Mouse (Mus musculus) lung, postnatal 0 days (tissue): Measurements from ENCODE around the gene Cpm. TPM values are rescaled to one million over a fixed set of nuclear protein-coding genes. Genes with fewer than 3 reads are reported as not detected.
"Not testable (repeated sequence)": the region's sequence is repeated elsewhere in the genome, so short reads cannot be mapped to it uniquely, and the experiment has no call there.

Source experiments
- ATAC-seq: fragments of 200-750 bp; cut with Nextera tagmentation; 2 replicates; pipeline ENCODE4 v1.8.0; 2017; ENCODE audit warnings: moderate library complexity
- DNase-seq: peaks from one replicate; pipeline ENCODE4 v3.0.0-alpha.2; 2016; ENCODE audit warnings: low spot score
- H3K27ac ChIP-seq: fragments of 300-500 bp; sonication (generic); 2 replicates; pipeline ENCODE4 v1.5.1; 2014; ENCODE audit warnings: antibody characterized with exemption, mild to moderate bottlenecking, low read length, mixed read lengths
- H3K27me3 ChIP-seq: fragments of 300-500 bp; sonication (generic); replicated peaks from 2 replicates; pipeline ENCODE4 v1.6.1; 2014; ENCODE audit warnings: low read length, mixed read lengths; ENCODE audit not compliant: insufficient read depth
- H3K36me3 ChIP-seq: fragments of 300-500 bp; sonication (generic); 2 replicates; pipeline ENCODE4 v1.6.1; 2014; ENCODE audit warnings: low read length, mixed read lengths; ENCODE audit not compliant: insufficient read depth
- H3K4me1 ChIP-seq: fragments of 300-500 bp; sonication (generic); 2 replicates; pipeline ENCODE4 v1.6.1; 2014; ENCODE audit warnings: antibody characterized with exemption, low read depth, low read length, mixed read lengths; ENCODE audit not compliant: insufficient read depth
- H3K4me2 ChIP-seq: fragments of 300-500 bp; sonication (generic); replicated peaks from 2 replicates; pipeline ENCODE4 v1.6.1; 2014; ENCODE audit warnings: low read depth, mild to moderate bottlenecking, low read length, moderate library complexity, mixed read lengths
- H3K4me3 ChIP-seq: fragments of 300-500 bp; sonication (generic); 2 replicates; pipeline ENCODE4 v1.5.1; 2014; ENCODE audit warnings: low read depth, low read length
- H3K9ac ChIP-seq: fragments of 300-500 bp; sonication (generic); replicated peaks from 2 replicates; pipeline ENCODE4 v1.6.1; 2014; ENCODE audit warnings: low read depth, mild to moderate bottlenecking
- H3K9me3 ChIP-seq: fragments of 300-500 bp; sonication (generic); 2 replicates; pipeline ENCODE4 v1.6.1; 2016; ENCODE audit warnings: low read length, mixed read lengths
- CTCF ChIP-seq: IDR thresholded peaks from 2 replicates; pipeline ENCODE4 v1.5.1; 2016; ENCODE audit warnings: antibody characterized with exemption, mild to moderate bottlenecking
- EP300 ChIP-seq: IDR thresholded peaks from 2 replicates; pipeline ENCODE4 v1.6.1; 2016; ENCODE audit warnings: antibody characterized with exemption, mild to moderate bottlenecking, control low read depth
- WGBS: fragments of 180-500 bp; shearing (Covaris S2); extraction: QIAGEN DNeasy Blood & Tissue Kit; methylation state at CpG from one replicate; pipeline ENCODE4 v1.1.7; 2014; 5-methylcytosine and 5-hydroxymethylcytosine counted together
- polyA plus RNA-seq: library from polyadenylated mRNA; unstranded; fragments of >200 nt; fragmentation: Nextera tagmentation; extraction: Ambion mirVana; gene quantifications from 2 replicates; pipeline ENCODE4 v1.2.1, GENCODE M21; 2015

Cpm gene
- polyA plus RNA-seq, 1 experiment from 2014 or later: 250 TPM

- 88% methylated on average over 10 of the region's 10 CpGs for WGBS
- Histone ChIP-seq H3K4me1 (no peaks in the 10 kb centered on the region), H3K9ac (no peak overlapping the region), H3K36me3 (no peaks in the 10 kb centered on the region), H3K27me3 (no peaks in the 10 kb centered on the region), H3K4me3 (no peak overlapping the region), H3K4me2 (no peak overlapping the region), H3K27ac (no peak overlapping the region), H3K9me3 (no peaks in the 10 kb centered on the region)
- ATAC-seq (no peak), DNase-seq (no peak)
- no peak for TF ChIP-seq CTCF
These were observed 42.0 kb upstream of the Cpm start for GRCm38 (mm10) chr10:117587335-117587734.

GRCm38 (mm10) chr10:117588416-117589143 lies 40.7 kb upstream of the Cpm start:
- H3K27me3 ChIP-seq, H3K4me1 ChIP-seq, H3K27ac ChIP-seq, H3K9me3 ChIP-seq, H3K36me3 ChIP-seq, H3K4me2 ChIP-seq, ATAC-seq, H3K4me3 ChIP-seq, DNase-seq, H3K9ac ChIP-seq: not testable (repeated sequence)
- WGBS: 87% methylated on average over 11 of the region's 11 CpGs

- Histone ChIP-seq H3K9ac (no peak overlapping the region), H3K4me1 (no peaks in the 10 kb centered on the region), H3K4me2 (no peak overlapping the region), H3K9me3 (no peaks in the 10 kb centered on the region), H3K27ac (no peak overlapping the region), H3K36me3 (no peaks in the 10 kb centered on the region), H3K27me3 (no peaks in the 10 kb centered on the region), H3K4me3 (no peak overlapping the region)
- 84% methylated on average over 8 of the region's 8 CpGs for WGBS
- DNase-seq (no peak), ATAC-seq (no peak)
- no peak for TF ChIP-seq EP300
- no peak for TF ChIP-seq CTCF
These were observed 40.0 kb upstream of the Cpm start for GRCm38 (mm10) chr10:117589144-117589940.

GRCm38 (mm10) chr10:117590331-117591301 lies 38.7 kb upstream of the Cpm start:
- Histone ChIP-seq H3K27ac (no peak overlapping the region), H3K36me3 (no peaks in the 10 kb centered on the region), H3K9ac (no peak overlapping the region), H3K4me3 (no peak overlapping the region), H3K4me1 (no peaks in the 10 kb centered on the region), H3K4me2 (no peak overlapping the region), H3K27me3 (no peaks in the 10 kb centered on the region), H3K9me3 (no peaks in the 10 kb centered on the region)
- TF ChIP-seq EP300 (no peak), CTCF (no peak)
- DNase-seq: no peak
- no peak for ATAC-seq
- 68% methylated on average over 13 of the region's 13 CpGs for WGBS

- H3K36me3 ChIP-seq: no peaks in the 10 kb centered on the region
- H3K9me3 ChIP-seq: no peaks in the 10 kb centered on the region
- H3K4me1 ChIP-seq: no peaks in the 10 kb centered on the region
- H3K4me3 ChIP-seq: no peak overlapping the region
- no peak overlapping the region for H3K9ac ChIP-seq
- ATAC-seq (no peak), DNase-seq (peak; percentile 9)
- H3K27ac ChIP-seq: no peak overlapping the region
- H3K27me3 ChIP-seq: no peaks in the 10 kb centered on the region
- 25% methylated on average over 9 of the region's 9 CpGs for WGBS
- 0 out of 2 replicates have a peak overlapping the region, but pooled peaks have one; percentile 11 for H3K4me2 ChIP-seq
- no peak for TF ChIP-seq EP300
- TF ChIP-seq CTCF: no peak
These were observed 37.5 kb upstream of the Cpm start for GRCm38 (mm10) chr10:117591766-117592165.
